Mouse (Mus musculus) hindbrain, embryonic 15.5 days (tissue): ENCODE measurements at regions not wholly inside any gene's neighbourhood (a gene's known extent, or its start where the extent isn't known, plus 50 kb on each side); places are given as distances from the start of the nearest gene placed in this dataset.

ENCODE experiments used
- ATAC-seq: fragments of 200-750 bp; cut with Nextera tagmentation; 2 replicates; pipeline ENCODE4 v1.8.0; 2017; ENCODE audit warnings: low read depth, moderate number of reproducible peaks, moderate TSS enrichment; ENCODE audit not compliant: low FRiP score
- H3K27ac ChIP-seq: fragments of 300-500 bp; sonication (generic); replicated peaks from 2 replicates; pipeline ENCODE4 v1.5.1; 2015; ENCODE audit warnings: mild to moderate bottlenecking, inconsistent platforms
- H3K27me3 ChIP-seq: fragments of 300-500 bp; sonication (generic); 2 replicates; pipeline ENCODE4 v1.6.1; 2015; ENCODE audit warnings: control low read depth, inconsistent platforms
- H3K36me3 ChIP-seq: fragments of 300-500 bp; sonication (generic); 2 replicates; pipeline ENCODE4 v1.6.1; 2015; ENCODE audit warnings: control low read depth, inconsistent platforms
- H3K4me1 ChIP-seq: fragments of 300-500 bp; sonication (generic); replicated peaks from 2 replicates; pipeline ENCODE4 v1.6.1; 2015; ENCODE audit warnings: control low read depth, inconsistent platforms
- H3K4me2 ChIP-seq: fragments of 300-500 bp; sonication (generic); 2 replicates; pipeline ENCODE4 v1.6.1; 2015; ENCODE audit warnings: moderate library complexity, mild to moderate bottlenecking, inconsistent platforms
- H3K4me3 ChIP-seq: fragments of 300-500 bp; sonication (generic); 2 replicates; pipeline ENCODE4 v1.5.1; 2015; ENCODE audit warnings: mild to moderate bottlenecking, inconsistent platforms
- H3K9ac ChIP-seq: fragments of 300-500 bp; sonication (generic); 2 replicates; pipeline ENCODE4 v1.6.1; 2015; ENCODE audit warnings: inconsistent platforms
- H3K9me3 ChIP-seq: fragments of 300-500 bp; sonication (generic); 2 replicates; pipeline ENCODE4 v1.6.1; 2016; ENCODE audit warnings: control low read depth, inconsistent platforms
- WGBS: fragments of 180-500 bp; shearing (Covaris S2); methylation state at CpG from one replicate; pipeline ENCODE4 v1.1.7; 2015; 5-methylcytosine and 5-hydroxymethylcytosine counted together

DNA sequence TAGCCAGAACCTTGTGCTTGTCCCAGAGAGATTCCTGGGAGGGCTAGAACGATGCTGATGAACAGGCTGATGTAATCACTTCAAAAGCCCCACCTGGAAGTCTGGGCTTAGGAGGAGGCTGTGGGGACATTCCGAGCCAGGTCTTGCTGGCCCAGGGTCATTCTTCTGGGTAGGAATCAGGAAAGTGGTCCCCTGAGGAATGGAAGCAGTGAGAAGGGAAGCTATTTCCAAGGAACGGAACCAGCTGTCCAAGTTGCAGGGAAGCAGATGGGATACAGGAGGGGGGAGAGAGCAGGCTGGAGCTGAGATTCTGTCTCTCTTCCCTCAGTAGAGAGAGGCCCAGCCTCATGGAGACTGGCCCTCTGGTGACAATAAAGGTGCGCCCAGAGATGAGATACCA lies 243.9 kb downstream of the Tcf7l2 start:
- no peak overlapping the region for H3K9ac ChIP-seq
- no peaks in the 10 kb centered on the region for H3K27me3 ChIP-seq
- no peaks in the 10 kb centered on the region for H3K4me1 ChIP-seq
- no peaks in the 10 kb centered on the region for H3K9me3 ChIP-seq
- no peak overlapping the region for H3K4me3 ChIP-seq
- WGBS = 46% methylated on average over 4 of the region's 4 CpGs
- no peak for ATAC-seq
- H3K4me2 ChIP-seq = no peak overlapping the region
- H3K27ac ChIP-seq = no peak overlapping the region
- H3K36me3 ChIP-seq = no peaks in the 10 kb centered on the region

DNA sequence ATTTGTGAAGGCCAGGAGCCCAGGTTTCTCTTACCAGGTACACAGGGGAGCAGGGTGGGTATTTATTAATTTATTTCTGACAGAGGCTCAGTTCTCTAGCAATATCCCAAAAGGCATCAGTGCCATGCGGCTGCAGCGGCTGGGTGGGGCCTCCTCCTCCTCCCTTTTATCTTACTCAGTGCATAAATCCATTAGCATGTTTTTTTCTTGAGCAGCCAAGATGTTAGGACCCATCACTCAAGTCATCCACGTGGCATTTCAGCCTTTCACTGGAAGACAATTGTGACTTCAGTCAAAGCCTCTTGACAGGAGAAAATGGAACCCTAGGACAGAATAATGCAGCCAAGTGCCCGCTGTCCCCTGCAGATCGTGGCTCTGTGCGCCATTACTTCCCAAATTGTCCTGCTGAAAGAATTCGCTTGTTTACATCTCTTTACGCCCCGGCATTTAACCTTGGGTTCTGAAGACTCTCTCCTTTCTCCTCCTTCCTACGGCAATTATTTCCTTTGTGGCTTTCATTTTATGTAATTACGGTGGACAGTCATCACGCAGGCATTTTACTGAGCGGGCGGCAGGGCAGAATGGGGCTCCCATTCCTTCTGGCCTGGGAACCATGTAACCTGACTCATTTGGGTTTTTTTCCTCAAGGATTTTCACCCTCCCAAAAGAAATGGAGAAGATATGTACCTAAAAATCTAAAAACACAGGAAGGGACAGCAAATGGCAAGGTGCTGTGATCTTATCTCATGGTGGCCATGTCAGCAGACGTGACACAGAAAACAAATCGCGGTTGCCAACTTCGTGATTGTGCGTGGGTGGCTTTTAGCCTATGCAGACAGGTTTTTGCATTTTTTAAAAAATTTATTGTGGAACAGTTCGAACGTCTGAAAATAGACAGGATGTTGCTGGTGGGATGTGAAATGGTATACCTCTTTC lies 250.4 kb downstream of the Tcf7l2 start:
- WGBS = 48% methylated on average over 21 of the region's 21 CpGs
- ATAC-seq = 0 out of 2 replicates have a peak, but pooled peaks have one; percentile 15
- H3K27ac ChIP-seq = no peak overlapping the region
- no peaks in the 10 kb centered on the region for H3K36me3 ChIP-seq
- H3K9me3 ChIP-seq = no peaks in the 10 kb centered on the region
- no peaks in the 10 kb centered on the region for H3K27me3 ChIP-seq
- no peak overlapping the region for H3K4me3 ChIP-seq
- no peak overlapping the region for H3K4me2 ChIP-seq
- no peak overlapping the region for H3K9ac ChIP-seq
- H3K4me1 ChIP-seq = peaks cover 5% of the 10 kb centered on the region; the same call in 1 of the 2 replicates

DNA sequence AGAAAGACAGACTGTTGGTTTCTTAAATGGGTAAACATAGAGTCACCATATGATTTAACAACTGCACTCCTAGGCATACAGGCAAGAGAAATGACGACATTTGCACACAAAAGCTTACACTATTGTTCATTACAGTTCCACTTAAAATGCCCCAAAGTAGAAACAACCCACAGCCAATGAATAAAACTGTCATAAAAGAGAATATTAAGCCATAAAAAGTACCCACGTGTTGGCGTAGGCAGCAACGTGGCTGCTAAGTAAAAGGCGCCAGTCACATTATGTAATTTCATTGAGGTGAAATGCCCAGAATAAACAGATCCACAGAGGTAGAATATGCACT lies 251.1 kb downstream of the Tcf7l2 start:
- Histone ChIP-seq H3K4me2 (no peak overlapping the region), H3K4me3 (no peak overlapping the region), H3K9me3 (no peaks in the 10 kb centered on the region), H3K27me3 (no peaks in the 10 kb centered on the region), H3K36me3 (no peaks in the 10 kb centered on the region), H3K4me1 (peaks cover 5% of the 10 kb centered on the region; the same call in 1 of the 2 replicates), H3K9ac (no peak overlapping the region), H3K27ac (no peak overlapping the region)
- no peak for ATAC-seq
- WGBS = 67% methylated on average over 5 of the region's 5 CpGs

DNA sequence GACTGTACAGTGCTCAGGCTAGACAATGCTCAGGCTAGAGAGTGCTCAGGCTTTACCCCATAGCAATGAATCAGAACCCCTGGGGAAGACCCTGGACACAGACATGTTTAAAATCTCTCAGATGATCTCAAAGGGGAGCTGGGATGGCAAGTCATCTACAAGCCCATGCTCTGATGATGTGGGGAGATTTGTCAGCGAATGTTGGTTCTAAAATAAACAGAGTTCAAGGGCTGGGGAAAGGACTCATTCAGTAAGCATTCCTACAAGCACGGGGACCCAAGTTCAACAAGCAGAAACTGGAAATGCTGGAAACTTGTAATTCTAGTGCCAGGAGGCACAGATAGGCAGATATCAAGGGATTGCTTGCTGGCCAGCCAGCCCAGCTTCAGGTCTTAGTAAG lies 254.1 kb downstream of the Tcf7l2 start:
- H3K9ac ChIP-seq = no peak overlapping the region
- H3K9me3 ChIP-seq = no peaks in the 10 kb centered on the region
- H3K4me2 ChIP-seq = no peak overlapping the region
- no peaks in the 10 kb centered on the region for H3K36me3 ChIP-seq
- H3K27ac ChIP-seq = no peak overlapping the region
- no peak for ATAC-seq
- no peaks in the 10 kb centered on the region for H3K27me3 ChIP-seq
- no peak overlapping the region for H3K4me3 ChIP-seq
- WGBS = 80% methylated on average over 2 of the region's 2 CpGs
- H3K4me1 ChIP-seq = peaks cover 9% of the 10 kb centered on the region

DNA sequence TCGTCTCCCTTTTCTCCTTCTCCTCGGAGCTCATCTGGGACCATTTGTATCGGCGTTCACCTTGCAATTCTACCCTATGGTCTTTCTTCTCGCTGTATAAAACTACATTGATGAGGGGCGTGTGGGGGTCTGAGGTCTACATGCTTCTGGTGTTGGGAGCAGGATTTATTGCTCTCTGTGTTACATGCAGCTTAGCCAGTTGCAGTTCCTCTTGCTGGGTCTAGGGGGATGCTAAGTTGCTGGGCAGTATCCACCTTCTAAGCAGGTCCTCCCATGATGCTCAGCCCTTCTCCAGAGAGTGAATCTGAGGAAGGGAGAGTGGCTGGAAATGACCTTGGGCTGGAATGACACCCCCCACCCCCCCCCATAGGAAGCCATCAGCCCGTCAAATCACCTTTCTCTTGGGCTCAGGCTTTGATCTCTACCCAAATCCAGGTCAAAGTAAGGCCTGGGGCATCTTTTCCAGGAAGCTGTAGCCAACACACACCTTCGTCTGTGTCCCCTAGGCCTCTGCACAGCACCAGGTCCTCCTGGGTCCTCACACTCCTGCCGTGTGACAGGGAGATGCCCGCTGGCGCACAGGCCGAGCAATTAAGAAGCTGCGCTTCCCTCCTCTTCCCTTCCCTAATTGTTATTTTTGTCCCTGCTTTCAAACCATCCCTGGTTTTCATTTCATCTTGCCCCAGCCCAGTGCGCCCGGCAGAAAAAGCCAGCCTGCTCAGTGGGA lies 257.0 kb downstream of the Tcf7l2 start:
- no peaks in the 10 kb centered on the region for H3K36me3 ChIP-seq
- H3K4me1 ChIP-seq = peaks cover 4% of the 10 kb centered on the region; the same call in 1 of the 2 replicates
- H3K9me3 ChIP-seq = no peaks in the 10 kb centered on the region
- H3K27me3 ChIP-seq = no peaks in the 10 kb centered on the region
- WGBS = 71% methylated on average over 15 of the region's 15 CpGs
- H3K4me3 ChIP-seq = no peak overlapping the region
- ATAC-seq = no peak
- H3K9ac ChIP-seq = no peak overlapping the region
- no peak overlapping the region for H3K27ac ChIP-seq
- H3K4me2 ChIP-seq = no peak overlapping the region

DNA sequence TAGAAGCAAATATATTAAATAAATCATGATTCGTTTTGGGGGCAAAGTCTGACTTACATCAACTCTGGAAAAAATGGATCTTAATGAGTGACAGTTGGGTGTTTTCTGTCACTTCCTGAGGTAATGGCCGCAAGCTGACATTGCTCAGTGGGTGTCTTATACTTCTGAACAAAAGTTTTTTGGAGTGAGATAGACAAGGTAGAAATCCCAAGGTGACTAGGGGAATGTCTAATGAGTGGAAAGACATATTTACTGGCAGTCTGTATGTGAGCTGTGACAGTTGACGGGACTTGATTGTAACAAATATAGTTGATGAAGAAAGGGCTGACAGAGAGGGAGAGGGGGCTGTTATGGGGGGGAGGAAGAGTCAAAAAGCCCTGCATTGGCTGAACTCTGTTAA lies 257.8 kb downstream of the Tcf7l2 start:
- no peak overlapping the region for H3K27ac ChIP-seq
- ATAC-seq = no peak
- WGBS = 84% methylated on average over 3 of the region's 3 CpGs

DNA sequence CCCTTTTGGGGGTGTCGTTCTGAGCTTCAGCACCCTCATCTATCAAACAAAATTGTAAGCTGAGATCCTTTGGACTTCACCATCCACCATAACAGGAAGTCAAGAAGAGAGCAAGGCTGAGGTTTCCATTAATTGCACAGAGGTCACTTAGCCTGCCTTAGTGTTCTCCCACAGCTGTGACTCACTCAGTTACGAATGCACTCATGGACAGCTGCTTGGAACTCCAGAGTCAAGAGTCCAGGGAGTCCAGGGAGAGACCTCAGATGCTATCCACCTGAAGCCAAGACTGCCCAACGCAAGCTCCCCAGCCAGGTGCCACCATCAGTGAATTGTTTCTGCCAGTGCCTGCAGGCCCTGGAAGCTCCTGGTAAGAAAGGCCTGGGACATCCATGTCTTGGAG lies 259.8 kb downstream of the Tcf7l2 start:
- Histone ChIP-seq H3K27me3 (no peaks in the 10 kb centered on the region), H3K4me1 (peaks cover 13% of the 10 kb centered on the region; the same call in 1 of the 2 replicates), H3K27ac (no peak overlapping the region), H3K4me3 (no peak overlapping the region), H3K9me3 (no peaks in the 10 kb centered on the region), H3K36me3 (no peaks in the 10 kb centered on the region), H3K4me2 (no peak overlapping the region), H3K9ac (no peak overlapping the region)
- ATAC-seq = no peak
- 87% methylated on average over 3 of the region's 3 CpGs for WGBS

More for the DNA sequence above, 257.8 kb downstream of the Tcf7l2 start:
- Histone ChIP-seq H3K4me3 (no peak overlapping the region), H3K9ac (no peak overlapping the region), H3K36me3 (no peaks in the 10 kb centered on the region), H3K27me3 (no peaks in the 10 kb centered on the region), H3K4me1 (peaks cover 4% of the 10 kb centered on the region; the same call in 1 of the 2 replicates), H3K4me2 (no peak overlapping the region), H3K9me3 (no peaks in the 10 kb centered on the region)

DNA sequence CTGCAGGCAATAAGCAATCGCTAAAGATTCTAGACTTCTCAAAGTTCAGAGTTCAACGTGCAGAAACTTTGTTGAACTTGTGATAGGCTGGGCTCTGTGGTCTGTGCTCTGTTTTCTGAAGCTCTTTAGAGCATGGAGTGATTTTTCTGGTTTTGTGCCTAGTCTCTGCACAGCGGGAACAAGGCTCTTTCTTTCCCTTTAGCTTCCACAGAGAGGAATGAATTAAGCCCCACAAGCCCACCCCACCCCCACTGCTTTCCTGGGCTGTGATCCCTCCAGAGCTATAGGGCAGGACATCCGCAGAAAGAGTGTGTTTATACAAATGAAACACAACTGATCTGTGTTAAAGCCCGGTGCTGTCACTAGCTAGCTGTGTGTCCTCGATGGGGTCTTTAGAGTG lies 264.3 kb downstream of the Tcf7l2 start:
- Histone ChIP-seq H3K27me3 (no peaks in the 10 kb centered on the region), H3K4me2 (no peak overlapping the region), H3K4me1 (peaks cover 10% of the 10 kb centered on the region; the same call in 1 of the 2 replicates), H3K9me3 (no peaks in the 10 kb centered on the region), H3K4me3 (no peak overlapping the region), H3K9ac (no peak overlapping the region), H3K27ac (no peak overlapping the region), H3K36me3 (no peaks in the 10 kb centered on the region)
- WGBS = 40% methylated on average over 6 of the region's 6 CpGs
- no peak for ATAC-seq

DNA sequence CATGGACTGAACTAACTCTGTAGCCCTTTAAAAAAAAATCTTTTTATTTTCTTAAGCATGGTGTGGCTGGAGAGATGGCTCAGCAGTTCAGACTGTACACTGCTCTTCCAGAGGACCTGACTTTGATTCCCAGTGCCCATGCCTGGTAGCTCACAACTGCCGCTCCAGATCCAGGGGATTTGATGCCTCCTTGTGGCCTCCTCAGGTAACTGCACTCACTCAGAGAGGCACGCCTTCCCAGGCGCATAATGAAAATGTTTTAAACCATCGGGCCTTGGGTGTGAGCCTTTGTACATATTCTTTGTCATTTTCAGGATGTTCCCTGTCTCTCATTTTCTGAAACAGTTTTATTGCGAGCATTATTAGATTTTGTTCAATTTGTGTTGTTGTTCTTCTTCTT lies 265.8 kb downstream of the Tcf7l2 start:
- no peak overlapping the region for H3K9ac ChIP-seq
- no peaks in the 10 kb centered on the region for H3K36me3 ChIP-seq
- no peak overlapping the region for H3K27ac ChIP-seq
- H3K9me3 ChIP-seq = no peaks in the 10 kb centered on the region
- WGBS = 97% methylated on average over 5 of the region's 5 CpGs
- no peaks in the 10 kb centered on the region for H3K27me3 ChIP-seq
- H3K4me1 ChIP-seq = peaks cover 10% of the 10 kb centered on the region; the same call in 1 of the 2 replicates
- ATAC-seq = no peak
- no peak overlapping the region for H3K4me2 ChIP-seq
- no peak overlapping the region for H3K4me3 ChIP-seq

DNA sequence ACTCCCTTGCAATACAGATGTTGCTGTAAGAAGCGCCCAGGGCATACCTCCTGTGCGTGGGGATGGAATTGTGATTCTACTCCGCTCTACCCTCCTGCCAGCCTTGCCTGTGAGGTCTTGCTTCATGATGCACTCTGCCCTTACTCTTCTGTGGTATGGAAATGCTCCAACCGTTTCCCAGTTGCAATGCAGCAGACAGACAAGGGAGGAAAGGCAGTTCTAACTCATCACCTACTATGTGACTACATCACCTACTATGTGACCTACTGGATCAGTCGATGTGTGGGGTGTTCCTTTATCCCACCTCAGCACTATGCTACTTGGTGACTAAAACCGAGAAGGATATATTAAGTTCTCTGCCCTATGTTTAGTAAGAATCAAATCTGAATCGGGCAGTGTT lies 269.1 kb downstream of the Tcf7l2 start:
- Histone ChIP-seq H3K27ac (no peak overlapping the region), H3K9ac (no peak overlapping the region), H3K4me2 (no peak overlapping the region), H3K4me3 (no peak overlapping the region), H3K36me3 (no peaks in the 10 kb centered on the region), H3K27me3 (no peaks in the 10 kb centered on the region), H3K4me1 (peaks cover 8% of the 10 kb centered on the region; the same call in 1 of the 2 replicates), H3K9me3 (no peaks in the 10 kb centered on the region)
- ATAC-seq = no peak
- WGBS = 96% methylated on average over 7 of the region's 7 CpGs

DNA sequence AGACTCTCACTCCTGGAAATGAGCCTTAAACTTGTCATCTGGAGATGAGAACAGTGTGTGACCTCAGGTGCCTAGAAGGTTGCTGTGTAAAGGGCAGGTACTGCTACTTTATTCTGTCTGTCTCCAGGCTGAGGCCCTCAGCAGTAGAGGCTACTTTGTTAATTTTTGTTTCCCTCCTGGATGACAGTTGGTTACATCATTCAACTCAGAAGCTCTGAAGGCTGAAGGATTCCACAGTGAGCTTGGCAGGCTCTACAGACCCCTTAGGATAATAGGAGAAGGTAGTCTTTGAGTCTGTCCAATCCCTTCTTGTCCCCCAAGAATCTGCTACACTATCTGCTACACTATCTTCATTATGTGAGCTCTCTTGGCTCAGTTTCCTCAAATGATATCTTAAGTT lies 269.7 kb downstream of the Tcf7l2 start:
- H3K4me2 ChIP-seq = no peak overlapping the region
- H3K4me3 ChIP-seq = no peak overlapping the region
- H3K9me3 ChIP-seq = no peaks in the 10 kb centered on the region
- H3K4me1 ChIP-seq = peaks cover 2% of the 10 kb centered on the region; the same call in 1 of the 2 replicates
- no peak overlapping the region for H3K27ac ChIP-seq
- no peak overlapping the region for H3K9ac ChIP-seq
- no peaks in the 10 kb centered on the region for H3K27me3 ChIP-seq
- H3K36me3 ChIP-seq = no peaks in the 10 kb centered on the region
- no peak for ATAC-seq

DNA sequence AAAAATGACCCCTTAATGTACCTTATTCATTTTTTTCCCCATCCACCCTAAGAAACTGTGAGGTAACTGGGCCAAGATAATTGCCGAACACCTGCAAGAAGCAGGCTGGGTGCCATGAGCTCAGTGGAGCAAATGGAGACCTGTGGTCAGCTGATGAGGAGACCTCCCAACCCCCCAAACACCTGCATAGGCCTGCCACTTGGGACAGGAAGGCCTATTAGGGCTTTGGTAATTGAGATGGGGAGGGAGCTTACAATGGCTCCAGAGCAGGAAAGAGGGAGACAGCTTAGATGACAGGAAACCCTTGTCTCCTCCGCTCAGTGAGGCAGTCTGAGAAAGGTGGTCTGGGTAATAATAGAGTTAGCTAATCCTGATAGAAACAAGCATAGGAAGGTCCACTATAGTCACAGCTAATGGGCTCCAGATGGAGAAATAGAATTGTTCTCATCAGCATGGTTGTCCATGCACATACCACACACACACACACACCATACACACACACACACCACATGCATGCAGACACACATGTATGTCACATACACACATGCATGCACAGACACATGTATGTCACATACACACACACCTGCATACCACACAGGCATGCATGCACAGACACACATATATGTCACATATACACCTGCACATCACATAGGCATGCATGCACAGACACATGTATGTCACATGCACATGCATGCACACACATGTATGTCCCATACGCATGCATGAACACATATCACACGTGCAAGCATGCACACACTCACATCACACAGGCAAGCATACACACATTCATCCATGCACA lies 270.2 kb upstream of the Habp2 start:
- H3K27ac ChIP-seq = no peak overlapping the region
- ATAC-seq = no peak
- no peaks in the 10 kb centered on the region for H3K27me3 ChIP-seq
- 90% methylated on average over 4 of the region's 4 CpGs for WGBS
- H3K36me3 ChIP-seq = no peaks in the 10 kb centered on the region
- H3K9me3 ChIP-seq = no peaks in the 10 kb centered on the region
- no peak overlapping the region for H3K4me3 ChIP-seq
- H3K4me2 ChIP-seq = no peak overlapping the region
- no peak overlapping the region for H3K9ac ChIP-seq
- H3K4me1 ChIP-seq = no peaks in the 10 kb centered on the region
